Mouse (Mus musculus) stomach, postnatal 0 days (tissue): ENCODE measurements at regions not wholly inside any gene's neighbourhood (a gene's known extent, or its start where the extent isn't known, plus 50 kb on each side); places are given as distances from the start of the nearest gene placed in this dataset.

Experiments used
- CTCF ChIP-seq: IDR thresholded peaks from 2 replicates; pipeline ENCODE4 v1.5.1; 2016; ENCODE audit warnings: antibody characterized with exemption, low read depth, mild to moderate bottlenecking, moderate library complexity
- EP300 ChIP-seq: optimal IDR thresholded peaks from 2 replicates; pipeline ENCODE3; 2016; ENCODE audit warnings: antibody characterized with exemption

GRCm38 (mm10) chr7:67442284-67442683, 69.6 kb upstream of the Mef2a start:
- TF ChIP-seq EP300: no peak
- TF ChIP-seq CTCF: no peak
